Mouse (Mus musculus): ENCODE measurements around the gene Arl15.

- TF ChIP-seq FLI1 (IDR thresholded peaks at IDR 0.05; ENCODE audit: low read length) (no peak), GATA1 (IDR thresholded peaks at IDR 0.05; ENCODE audit: borderline replicate concordance, low read length) (no peak)
Measured at GRCm38 (mm10) chr13:114085442-114085841, 291.1 kb downstream of the Arl15 start.
